Mouse (Mus musculus): ENCODE results near the gene Zfp300.

Gene Zfp300

DNA sequence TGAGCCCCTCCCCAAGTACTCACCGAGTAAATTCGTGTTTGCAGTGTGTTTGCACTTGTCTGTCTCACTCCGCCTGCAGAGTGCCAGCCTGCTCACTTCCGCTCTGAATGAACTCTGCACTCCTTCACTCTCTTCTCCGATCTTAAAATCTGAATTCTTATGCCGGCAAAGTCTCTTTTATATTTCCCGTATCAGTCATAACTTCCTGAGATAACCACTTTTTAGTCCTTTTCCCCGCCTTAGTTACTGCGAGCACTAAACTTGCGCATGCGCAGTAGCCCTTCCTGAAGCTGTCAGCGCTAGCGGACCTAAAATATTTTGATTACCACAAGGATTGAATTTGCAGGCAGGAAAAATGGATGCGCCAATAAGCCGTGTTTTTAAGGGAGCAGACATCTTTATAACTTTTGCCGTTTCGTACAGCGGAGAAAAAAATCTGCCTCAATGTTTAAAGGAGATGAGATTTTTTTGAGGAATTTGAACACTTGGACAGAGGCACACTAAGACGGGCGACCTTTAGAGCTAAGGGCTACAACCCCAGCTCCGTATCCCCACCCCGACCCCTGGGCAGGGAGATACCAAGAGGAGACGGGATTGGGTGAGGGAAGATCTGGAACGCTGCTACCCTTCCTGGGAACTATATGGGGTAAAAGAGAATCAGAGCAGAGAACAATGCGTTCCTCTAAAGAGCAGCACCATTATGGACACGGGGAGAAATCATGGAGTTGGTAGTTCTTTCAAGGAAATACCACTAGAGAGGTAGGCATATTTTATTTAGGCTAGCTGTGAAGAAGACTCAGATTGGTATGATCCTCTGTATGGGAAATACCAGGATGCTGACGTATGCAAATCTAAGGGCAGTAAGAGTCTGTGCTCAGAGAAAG lies at the start of gene Zfp300:
Gene Zfp300, minus strand, starts transcription at position 545 of the 884 bp plus-strand sequence.
- peak; percentile 80 for DNase-seq (ENCODE audit: low spot score)

DNA sequence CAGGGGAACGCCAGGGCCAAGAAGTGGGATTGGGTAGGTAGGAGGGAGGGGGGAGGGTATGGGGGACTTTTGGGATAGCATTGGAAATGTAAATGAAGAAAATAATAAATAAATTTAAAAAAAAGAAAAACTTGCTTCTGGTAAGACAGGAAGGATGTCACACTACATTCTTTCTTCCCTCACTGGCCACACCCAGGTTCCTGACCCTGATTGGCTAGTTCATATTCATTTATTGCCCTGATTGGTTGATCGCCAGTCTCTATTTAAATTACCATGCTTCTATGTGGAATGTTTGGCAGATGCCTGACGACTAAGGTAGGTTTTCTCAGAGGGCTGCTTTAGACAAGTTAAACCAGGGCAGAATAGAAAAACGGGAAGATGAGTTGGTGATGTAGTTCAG lies 26.2 kb upstream of the Zfp300 start, which contains the start of gene Ssxa1:
Gene Ssxa1, plus strand, starts transcription at position 301 of the 400 bp plus-strand sequence.
- no peak for DNase-seq (ENCODE audit: low spot score)

DNA sequence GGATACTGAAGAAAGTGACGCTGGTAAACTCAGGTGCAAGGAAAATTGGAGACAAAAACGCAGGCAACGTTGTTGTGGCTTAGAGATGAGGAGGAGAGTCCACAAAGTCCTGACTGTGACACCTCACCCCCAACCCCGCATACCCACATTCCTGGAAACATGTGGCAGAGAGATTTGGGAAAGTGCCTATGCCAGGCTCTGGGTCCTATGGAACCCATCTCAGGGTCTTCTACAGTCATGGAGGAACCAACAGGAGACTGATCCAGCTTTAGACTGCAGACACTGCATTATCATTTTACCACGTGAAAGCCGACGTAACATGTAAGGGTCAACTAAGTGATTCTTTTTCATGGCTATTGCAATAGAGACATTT lies 526 bp upstream of the Zfp300 start:
- DNase-seq (ENCODE audit: low spot score), result no peak

DNA sequence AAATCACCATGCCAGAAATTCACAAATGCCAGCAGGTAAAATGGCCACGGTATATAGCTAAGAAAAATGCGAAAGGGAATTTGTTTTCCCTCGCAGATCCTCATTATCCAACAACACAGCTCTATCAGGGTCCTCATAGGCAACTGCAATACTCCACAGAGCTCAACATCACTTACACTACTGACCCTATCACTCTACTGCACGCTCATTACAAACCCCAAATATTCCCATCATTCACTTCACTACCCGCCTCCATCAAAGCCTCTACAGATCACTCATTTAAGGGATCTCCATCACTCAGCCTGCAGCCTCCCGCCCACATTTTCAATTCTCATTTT lies 713 bp downstream of the Zfp300 start:
- no peak for DNase-seq (ENCODE audit: low spot score)

DNA sequence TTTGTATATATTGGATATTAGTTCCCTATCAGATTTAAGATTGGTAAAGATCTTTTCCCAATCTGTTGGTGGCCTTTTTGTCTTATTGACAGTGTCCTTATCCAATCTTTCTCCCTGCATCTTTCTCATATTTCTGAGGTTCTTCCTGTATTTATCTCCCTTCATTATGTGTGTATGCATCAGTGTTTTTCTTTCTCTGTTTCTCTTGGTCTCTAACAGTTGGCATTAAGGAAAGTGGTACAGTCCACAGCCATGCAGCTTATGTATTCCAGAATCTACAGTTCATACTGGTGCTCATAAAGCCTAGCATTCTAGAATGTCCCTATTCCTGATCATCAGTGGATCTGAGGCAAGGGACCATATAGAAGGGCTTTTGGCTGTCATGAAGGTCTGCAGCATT lies 21.2 kb downstream of the Zfp300 start, which contains the start of gene Spaca5:
Gene Spaca5, plus strand, starts transcription at position 301 of the 400 bp plus-strand sequence.
- DNase-seq (ENCODE audit: low spot score), result no peak

DNA sequence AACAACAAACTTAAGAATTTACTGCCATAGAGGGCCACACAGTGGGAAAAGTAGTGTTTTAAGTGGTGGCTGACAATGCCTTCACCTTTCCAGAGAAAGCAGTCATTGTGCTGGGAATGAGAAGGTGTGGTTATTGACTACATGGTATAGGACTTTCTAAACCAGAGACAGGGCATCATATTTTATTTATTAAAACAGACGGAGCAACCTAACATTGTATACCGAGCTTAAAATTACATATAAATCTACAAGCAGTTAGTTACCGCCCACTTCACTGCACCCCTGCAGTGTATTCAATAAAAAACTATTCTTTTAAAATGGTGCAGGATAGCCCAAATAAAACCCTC lies 26.8 kb downstream of the Zfp300 start:
- no peak for DNase-seq (ENCODE audit: low spot score)

DNA sequence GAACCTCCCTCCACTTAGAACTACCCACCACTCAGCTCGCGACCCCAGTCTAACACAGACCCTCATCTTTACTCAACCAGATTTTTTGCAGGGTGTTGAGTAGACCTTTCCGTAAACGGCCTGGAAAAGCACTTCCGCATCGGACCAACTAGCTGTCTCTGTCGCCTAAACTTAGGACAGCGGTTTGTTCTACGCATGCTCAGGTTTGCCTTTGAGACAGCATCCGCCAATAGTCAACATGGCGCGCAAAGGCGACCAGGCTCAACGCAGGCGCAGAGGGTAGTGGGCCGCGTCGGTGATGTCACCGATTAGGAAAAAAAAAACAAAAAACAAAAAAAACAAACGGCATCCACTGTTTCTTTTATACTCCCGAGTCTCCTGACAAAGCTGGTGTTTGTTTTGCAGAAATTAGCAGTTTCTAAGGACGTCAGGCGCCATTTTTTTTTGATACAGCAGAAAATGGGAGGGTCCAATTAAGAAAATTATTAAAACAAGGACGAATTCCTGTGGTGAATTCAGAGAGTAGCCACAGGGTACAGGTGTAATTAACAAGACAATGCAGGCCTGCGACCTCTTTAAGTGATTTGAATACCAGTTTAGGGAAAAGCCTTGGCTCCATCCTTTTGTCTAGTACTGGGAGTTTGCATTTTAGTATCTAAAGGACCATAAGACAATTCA lies 27.3 kb downstream of the Zfp300 start, which contains the start of gene Zfp182:
Gene Zfp182, minus strand, starts transcription at position 451 of the 678 bp plus-strand sequence.
- DNase-seq (ENCODE audit: low spot score), result peak; percentile 93

DNA sequence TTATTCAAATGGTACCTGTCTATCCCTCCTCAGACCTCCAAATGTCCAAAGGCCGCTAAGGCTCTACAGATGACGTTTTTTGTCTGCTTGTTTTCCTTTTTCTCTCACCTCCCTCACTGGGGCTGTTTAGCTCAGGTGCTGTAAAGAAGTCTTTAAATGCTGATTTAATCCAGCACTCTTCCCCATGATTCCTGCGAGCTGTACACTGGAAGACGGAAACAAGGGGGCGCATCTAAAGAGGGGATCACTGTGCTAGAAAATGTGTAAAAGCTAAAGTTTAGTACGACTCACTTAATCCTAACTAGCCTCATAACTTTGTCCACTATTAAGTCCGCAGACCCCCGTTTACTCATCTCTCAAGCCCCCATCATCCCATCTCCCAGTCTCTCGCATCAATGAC lies 27.9 kb downstream of the Zfp300 start:
- peak; percentile 14 for DNase-seq (ENCODE audit: low spot score)

Measured in MN1 (cell line).